18 mouse cellular contexts compared by ENCODE assay signal in the genomic region with DNA sequence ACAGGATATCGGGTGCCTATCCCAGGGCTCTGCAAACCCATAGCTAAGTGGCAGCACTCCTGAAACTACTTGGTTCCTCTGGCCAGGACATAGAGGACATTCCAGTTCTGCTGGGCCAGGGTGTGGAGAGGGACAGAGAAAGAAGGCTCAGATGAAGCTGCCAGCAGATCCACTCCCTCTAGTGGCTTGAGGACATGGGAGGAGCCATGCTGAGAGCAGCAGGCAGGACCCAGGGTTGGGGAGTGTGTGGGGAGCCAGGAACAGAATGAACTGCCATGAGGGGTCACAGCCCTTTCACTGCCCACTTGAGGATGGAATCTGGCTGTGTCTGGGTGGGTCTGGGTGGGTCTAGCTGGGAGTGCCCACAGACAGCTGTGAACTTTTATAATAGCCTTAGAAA.
DNase-seq lines count a peak whose midpoint lies in the region; ATAC-seq and TF ChIP-seq lines count a peak whose summit lies in the region.
"Had no signal": no experiment of that assay in that cellular context is flagged by ENCODE, and none has a peak within 500 bp of the region (broad histone marks: within the 10 kb centered on the region; RNA-seq: fewer than 3 reads in every experiment).

No protein-coding gene starts in this region.

- 70% methylated on average over 1 of the region's 1 CpGs for WGBS in lung, embryonic 15.5 days
- WGBS in stomach, embryonic 16.5 days, result 74% methylated on average over 1 of the region's 1 CpGs
- WGBS in cerebellum, adult 2 months, result 98% methylated on average over 1 of the region's 1 CpGs

- DNase-seq in gastrocnemius, postnatal 25 days, result peak; percentile 23
- no peak for DNase-seq in gastrocnemius, postnatal 4 days (ENCODE audit: low spot score in 2 of 2)
- no peak for DNase-seq in layer of hippocampus, adult 2 months (ENCODE audit: low spot score in 2 of 2)
- no peak for DNase-seq in layer of hippocampus, adult 9-10 months (ENCODE audit: low spot score)
- no peak for DNase-seq in spleen, postnatal 14 days (ENCODE audit: low spot score in 2 of 2)
- no peak for DNase-seq in cerebellum, adult 2 months
- DNase-seq: cerebellum, adult 11-12 months; forebrain, postnatal 0 days; kidney, adult 18-20 months; retina, postnatal 1 day; spleen, adult 18-20 months; thymus, adult 18-20 months had no signal

- no peaks in the 10 kb centered on the region for H3K9me3 ChIP-seq in lung, embryonic 15.5 days
- no peaks in the 10 kb centered on the region for H3K9me3 ChIP-seq in stomach, embryonic 16.5 days (replicated peaks; ENCODE audit: control insufficient read depth, low read length)
- H3K9me3 ChIP-seq: hindbrain, embryonic 12.5 days; neural tube, embryonic 15.5 days had no signal

- no peak overlapping the region for H3K9ac ChIP-seq in lung, embryonic 15.5 days
- peak overlapping the region; percentile 1; the same call in 1 of the 2 replicates for H3K9ac ChIP-seq in stomach, embryonic 16.5 days (ENCODE audit: low read length)
- H3K9ac ChIP-seq: forebrain, postnatal 0 days; hindbrain, embryonic 12.5 days; neural tube, embryonic 15.5 days had no signal

- no peaks in the 10 kb centered on the region for H3K36me3 ChIP-seq in lung, embryonic 15.5 days
- no peaks in the 10 kb centered on the region for H3K36me3 ChIP-seq in stomach, embryonic 16.5 days (ENCODE audit: control insufficient read depth, insufficient read depth, low read length)
- H3K36me3 ChIP-seq: hindbrain, embryonic 12.5 days; neural tube, embryonic 15.5 days had no signal

- peaks cover 4% of the 10 kb centered on the region; the same call in 1 of the 2 replicates for H3K4me1 ChIP-seq in lung, embryonic 15.5 days
- no peaks in the 10 kb centered on the region for H3K4me1 ChIP-seq in stomach, embryonic 16.5 days (ENCODE audit: control insufficient read depth, insufficient read depth, low read length)
- no peaks in the 10 kb centered on the region for H3K4me1 ChIP-seq in cerebellum, adult 2 months (ENCODE audit: control insufficient read depth, insufficient read depth, low read length)
- H3K4me1 ChIP-seq: hindbrain, embryonic 12.5 days; neural tube, embryonic 15.5 days had no signal

- H3K4me3 ChIP-seq in layer of hippocampus, adult 2 months, result no peak overlapping the region
- H3K4me3 ChIP-seq in lung, embryonic 15.5 days, result no peak overlapping the region
- no peak overlapping the region for H3K4me3 ChIP-seq in stomach, embryonic 16.5 days (replicated peaks; ENCODE audit: low read length)
- H3K4me3 ChIP-seq in cerebellum, adult 2 months (replicated peaks; ENCODE audit: insufficient read depth, low read depth, low read length), result no peak overlapping the region
- H3K4me3 ChIP-seq: erythroblast, embryonic 14.5 days; hindbrain, embryonic 12.5 days; neural tube, embryonic 15.5 days had no signal

- H3K27me3 ChIP-seq in lung, embryonic 15.5 days, result no peaks in the 10 kb centered on the region
- no peaks in the 10 kb centered on the region for H3K27me3 ChIP-seq in stomach, embryonic 16.5 days (ENCODE audit: control insufficient read depth, insufficient read depth, low read length)
- H3K27me3 ChIP-seq in cerebellum, adult 2 months (ENCODE audit: control insufficient read depth, insufficient read depth, low read length), result no peaks in the 10 kb centered on the region
- H3K27me3 ChIP-seq: hindbrain, embryonic 12.5 days; neural tube, embryonic 15.5 days had no signal

- H3K27ac ChIP-seq in layer of hippocampus, adult 2 months, result no peak overlapping the region
- no peak overlapping the region for H3K27ac ChIP-seq in lung, embryonic 15.5 days
- no peak overlapping the region for H3K27ac ChIP-seq in stomach, embryonic 16.5 days (ENCODE audit: low read length)
- no peak overlapping the region for H3K27ac ChIP-seq in cerebellum, adult 2 months (ENCODE audit: insufficient read depth, low read length)
- H3K27ac ChIP-seq: hindbrain, embryonic 12.5 days; neural tube, embryonic 15.5 days had no signal

- H3K4me2 ChIP-seq in lung, embryonic 15.5 days, result no peak overlapping the region
- no peak overlapping the region for H3K4me2 ChIP-seq in stomach, embryonic 16.5 days (ENCODE audit: low read depth, low read length)
- H3K4me2 ChIP-seq: hindbrain, embryonic 12.5 days; neural tube, embryonic 15.5 days had no signal

- TF ChIP-seq POLR2A in cerebellum, adult 2 months (IDR thresholded peaks at IDR 0.05; ENCODE audit: borderline replicate concordance, insufficient read depth, low read length), result no peak

- TF ChIP-seq CTCF in layer of hippocampus, adult 2 months (conservative IDR thresholded peaks at IDR 0.05), result 0 out of 2 replicates have a peak, but pooled peaks have one; percentile 2
- no peak for TF ChIP-seq CTCF in cerebellum, adult 2 months (IDR thresholded peaks at IDR 0.05; ENCODE audit: borderline replicate concordance, insufficient read depth, low read depth, low read length)

- peak; percentile 35; the same call in 1 of the 2 replicates for ATAC-seq in lung, embryonic 15.5 days (ENCODE audit: borderline replicate concordance, extremely low read depth, low FRiP score, low TSS enrichment)
- no peak for ATAC-seq in stomach, embryonic 16.5 days (ENCODE audit: insufficient read depth, low FRiP score)
- ATAC-seq: midbrain, embryonic 16.5 days had no signal
